Mouse (Mus musculus) CH12.LX (cell line): Measurements from ENCODE around the gene Arl2.
A peak's percentile ranks its signal among the peaks of the same experiment; 100 is the strongest.

Experiments
- CHD2 ChIP-seq: IDR thresholded peaks from 2 replicates; pipeline ENCODE4 v1.6.1; 2011; ENCODE audit warnings: low read length, improper control_type of control experiment
- CTCF ChIP-seq, 2 experiments: IDR thresholded peaks in 1 of 2; conservative IDR thresholded peaks in 1 of 2; 2 replicates each; pipeline ENCODE4 v1.5.1; 2011 to 2012; ENCODE audit warnings: low read depth in 2 of 2, low read length in 2 of 2, improper control_type of control experiment in 1 of 2, inconsistent platforms in 1 of 2, mild to moderate bottlenecking in 1 of 2, moderate library complexity in 1 of 2
- EP300 ChIP-seq: IDR thresholded peaks from 2 replicates; pipeline ENCODE4 v1.6.1; 2011; ENCODE audit warnings: low read length, improper control_type of control experiment
- JUND ChIP-seq: conservative IDR thresholded peaks from 2 replicates; pipeline ENCODE4 v1.6.1; 2011; ENCODE audit warnings: low read depth, low read length, improper control_type of control experiment
- MYC ChIP-seq: IDR thresholded peaks from 2 replicates; pipeline ENCODE4 v1.6.1; 2011; ENCODE audit warnings: low read depth, mild to moderate bottlenecking, improper control_type of control experiment, low read length
- NRF1 ChIP-seq: IDR thresholded peaks from 2 replicates; pipeline ENCODE4 v1.6.1; 2014; ENCODE audit warnings: low read depth, mild to moderate bottlenecking, inconsistent platforms, low read length, improper control_type of control experiment, moderate library complexity
- POLR2AphosphoS2 ChIP-seq: IDR thresholded peaks from 2 replicates; pipeline ENCODE4 v1.6.1; 2011; ENCODE audit warnings: low read depth, low read length, improper control_type of control experiment
- SMC3 ChIP-seq: IDR thresholded peaks from 2 replicates; pipeline ENCODE4 v1.6.1; 2011; ENCODE audit warnings: low read depth, low read length, improper control_type of control experiment
- USF1 ChIP-seq: IDR thresholded peaks from 2 replicates; pipeline ENCODE4 v1.6.1; 2014; ENCODE audit warnings: low read depth, mild to moderate bottlenecking, inconsistent platforms, low read length, improper control_type of control experiment
- ZC3H11A ChIP-seq: IDR thresholded peaks from 2 replicates; pipeline ENCODE4 v1.6.1; 2012; ENCODE audit warnings: low read depth, mild to moderate bottlenecking, inconsistent platforms, low read length, improper control_type of control experiment
- ZKSCAN1 ChIP-seq: IDR thresholded peaks from 2 replicates; pipeline ENCODE4 v1.6.1; 2012; ENCODE audit warnings: low read depth, inconsistent platforms, low read length, improper control_type of control experiment, borderline replicate concordance

DNA sequence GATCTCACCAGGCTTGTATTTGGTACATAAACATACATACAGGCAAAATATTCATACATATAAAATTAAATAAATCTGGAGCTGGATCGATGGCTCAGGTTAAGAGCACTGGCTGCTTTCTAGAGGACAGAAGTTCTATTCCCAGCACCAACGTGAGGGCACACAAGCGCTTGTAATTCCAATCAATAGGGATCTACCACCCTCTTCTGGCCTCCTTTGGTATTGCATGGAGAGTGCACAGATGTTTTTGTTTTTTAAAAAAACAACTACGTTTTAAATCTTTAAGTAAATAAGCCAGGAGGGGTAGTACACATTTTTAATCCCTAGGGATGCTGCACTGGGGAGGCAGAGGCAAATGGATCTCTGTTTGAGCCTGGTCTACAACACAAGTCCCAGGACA lies 15.1 kb downstream of the Arl2 start:
- TF ChIP-seq USF1 = no peak
- no peak for TF ChIP-seq EP300
- no peak for TF ChIP-seq MYC
- TF ChIP-seq CTCF (conservative IDR thresholded peaks at IDR 0.05 in 1 of 2, IDR thresholded peaks at IDR 0.05 in 1 of 2; ENCODE audit: low read depth in 2 of 2, low read length in 2 of 2) = peak; percentile 66 to 76
- no peak for TF ChIP-seq POLR2AphosphoS2
- no peak for TF ChIP-seq ZKSCAN1
- no peak for TF ChIP-seq JUND
- no peak for TF ChIP-seq ZC3H11A
- TF ChIP-seq SMC3 = peak; percentile 56
- no peak for TF ChIP-seq NRF1
- no peak for TF ChIP-seq CHD2
